Mouse (Mus musculus) heart, embryonic 14.5 days (tissue): ENCODE data around the gene Eif4a2. TPM values are rescaled to one million over a fixed set of nuclear protein-coding genes. Genes with fewer than 3 reads are reported as not detected.
A peak's percentile ranks its signal among the peaks of the same experiment; 100 is the strongest.

Experiments
- ATAC-seq: fragments of 200-750 bp; cut with Nextera tagmentation; 2 replicates; pipeline ENCODE4 v1.8.0; 2017; ENCODE audit warnings: low read depth, moderate TSS enrichment; ENCODE audit not compliant: insufficient number of reproducible peaks, insufficient read depth, low FRiP score
- H3K27ac ChIP-seq, 2 experiments: fragments of 200-500 bp in 1 of 2; fragments of 300-500 bp in 1 of 2; sonication (generic) in 1 of 2; replicated peaks in 1 of 2; 2 replicates each; pipeline ENCODE4 v1.5.1; 2012 to 2014; ENCODE audit warnings: low read depth in 2 of 2, low read length in 2 of 2, control low read depth in 1 of 2, mild to moderate bottlenecking in 1 of 2, mixed read lengths in 1 of 2; ENCODE audit not compliant: control insufficient read depth in 1 of 2, insufficient read depth in 1 of 2
- H3K27me3 ChIP-seq: fragments of 300-500 bp; sonication (generic); 2 replicates; pipeline ENCODE4 v1.6.1; 2014; ENCODE audit warnings: mild to moderate bottlenecking, low read length, control low read depth; ENCODE audit not compliant: control insufficient read depth, insufficient read depth
- H3K36me3 ChIP-seq: fragments of 300-500 bp; sonication (generic); 2 replicates; pipeline ENCODE4 v1.6.1; 2014; ENCODE audit warnings: mild to moderate bottlenecking, control low read depth, low read length, mixed read lengths; ENCODE audit not compliant: control insufficient read depth, insufficient read depth
- H3K4me1 ChIP-seq, 2 experiments: fragments of 200-500 bp in 1 of 2; fragments of 300-500 bp in 1 of 2; sonication (generic) in 1 of 2; 2 replicates each; pipeline ENCODE4 v1.6.1; 2012 to 2014; ENCODE audit warnings: low read length in 2 of 2, control low read depth in 1 of 2, mixed read lengths in 1 of 2; ENCODE audit not compliant: control insufficient read depth in 2 of 2, insufficient read depth in 2 of 2
- H3K4me2 ChIP-seq: fragments of 300-500 bp; sonication (generic); 2 replicates; pipeline ENCODE4 v1.6.1; 2014; ENCODE audit warnings: mild to moderate bottlenecking, low read length
- H3K4me3 ChIP-seq, 2 experiments: fragments of 200-500 bp in 1 of 2; fragments of 300-500 bp in 1 of 2; sonication (generic) in 1 of 2; 2 replicates each; pipeline ENCODE4 v1.5.1; 2012 to 2014; ENCODE audit warnings: low read length in 2 of 2, mild to moderate bottlenecking in 2 of 2, control low read depth in 1 of 2, low read depth in 1 of 2, moderate library complexity in 1 of 2; ENCODE audit not compliant: control insufficient read depth in 1 of 2, insufficient read depth in 1 of 2
- H3K9ac ChIP-seq: fragments of 300-500 bp; sonication (generic); 2 replicates; pipeline ENCODE4 v1.6.1; 2014; ENCODE audit warnings: mild to moderate bottlenecking, low read length
- H3K9me3 ChIP-seq: fragments of 300-500 bp; sonication (generic); 2 replicates; pipeline ENCODE4 v1.6.1; 2016; ENCODE audit warnings: low read length, control low read depth; ENCODE audit not compliant: control insufficient read depth
- WGBS: fragments of 180-500 bp; shearing (Covaris S2); extraction: QIAGEN DNeasy Blood & Tissue Kit; methylation state at CpG from one replicate; pipeline ENCODE4 v1.1.7; 2014; 5-methylcytosine and 5-hydroxymethylcytosine counted together
- polyA plus RNA-seq: library from polyadenylated mRNA; unstranded; fragments of >200 nt; fragmentation: Nextera tagmentation; extraction: Ambion mirVana; gene quantifications from 2 replicates; pipeline ENCODE4 v1.2.1, GENCODE M21; 2014

The Eif4a2 gene
- polyA plus RNA-seq, 1 experiment from 2014 or later: 182 TPM

DNA sequence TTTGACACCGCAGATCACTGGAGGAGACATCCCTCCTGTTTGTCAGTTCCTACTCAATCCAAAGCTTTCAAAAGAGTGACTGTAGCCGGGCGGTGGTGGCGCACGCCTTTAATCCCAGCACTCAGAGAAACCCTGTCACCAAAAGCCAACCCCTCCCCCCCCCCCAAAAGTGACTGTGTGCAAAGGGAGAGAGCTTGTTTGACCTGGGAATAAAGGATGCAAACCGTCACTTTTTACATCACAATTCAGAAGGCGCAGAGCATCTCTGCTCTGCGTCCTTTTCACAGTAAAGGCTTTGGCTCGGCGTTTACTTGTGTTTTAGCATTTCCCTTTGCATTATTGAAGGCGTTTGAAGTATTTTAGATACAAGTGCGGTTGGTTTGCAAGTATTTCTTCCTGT, 7.6 kb upstream of the Eif4a2 start:
- Histone ChIP-seq H3K4me3 (peak overlapping the region; percentile 43 to 47), H3K27me3 (no peaks in the 10 kb centered on the region), H3K4me2 (peak overlapping the region; percentile 75), H3K27ac (peak overlapping the region in 1 of 2 experiments; percentile 49; a peak in 1 of 4 replicates), H3K9ac (peak overlapping the region; percentile 70), H3K4me1 (peaks cover 6 to 10% of the 10 kb centered on the region in 2 experiments), H3K36me3 (no peaks in the 10 kb centered on the region), H3K9me3 (no peaks in the 10 kb centered on the region)
- ATAC-seq: no peak
- WGBS: 14% methylated on average over 12 of the region's 12 CpGs

DNA sequence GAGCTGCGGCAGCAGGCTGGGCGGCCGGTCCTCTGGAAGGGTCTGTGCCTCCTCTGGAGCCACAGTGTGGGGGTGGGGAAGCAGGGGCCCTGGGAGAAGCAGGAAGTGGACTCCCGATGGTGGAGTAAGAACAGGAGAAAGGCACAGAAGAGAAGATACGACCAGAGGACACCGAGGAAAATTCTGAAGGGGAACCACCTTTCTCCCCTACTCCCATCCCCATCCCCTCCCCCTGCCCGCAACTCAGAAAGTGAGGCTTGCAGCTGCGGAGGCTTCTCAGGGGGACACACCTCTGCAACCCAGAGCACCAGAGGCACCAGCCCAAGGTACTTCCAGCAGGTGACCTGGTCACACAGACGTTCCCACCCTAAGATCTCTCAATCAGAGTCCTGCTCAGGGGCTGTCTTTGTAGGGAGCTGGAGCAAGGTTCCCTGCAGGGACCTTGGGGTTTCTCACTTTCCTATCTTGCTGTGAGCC, 7.1 kb upstream of the Eif4a2 start:
- no peaks in the 10 kb centered on the region for H3K36me3 ChIP-seq
- peaks cover 6 to 11% of the 10 kb centered on the region in 2 experiments for H3K4me1 ChIP-seq
- no peaks in the 10 kb centered on the region for H3K9me3 ChIP-seq
- H3K4me2 ChIP-seq: peak overlapping the region; percentile 75
- peak overlapping the region; percentile 70 for H3K9ac ChIP-seq
- H3K4me3 ChIP-seq: peak overlapping the region; percentile 43 to 47
- ATAC-seq: 0 out of 2 replicates have a peak, but pooled peaks have one; percentile 54
- H3K27me3 ChIP-seq: no peaks in the 10 kb centered on the region
- peak overlapping the region; percentile 28 to 49; a peak in 3 of 4 replicates for H3K27ac ChIP-seq
- 2% methylated on average over 9 of the region's 9 CpGs for WGBS

DNA sequence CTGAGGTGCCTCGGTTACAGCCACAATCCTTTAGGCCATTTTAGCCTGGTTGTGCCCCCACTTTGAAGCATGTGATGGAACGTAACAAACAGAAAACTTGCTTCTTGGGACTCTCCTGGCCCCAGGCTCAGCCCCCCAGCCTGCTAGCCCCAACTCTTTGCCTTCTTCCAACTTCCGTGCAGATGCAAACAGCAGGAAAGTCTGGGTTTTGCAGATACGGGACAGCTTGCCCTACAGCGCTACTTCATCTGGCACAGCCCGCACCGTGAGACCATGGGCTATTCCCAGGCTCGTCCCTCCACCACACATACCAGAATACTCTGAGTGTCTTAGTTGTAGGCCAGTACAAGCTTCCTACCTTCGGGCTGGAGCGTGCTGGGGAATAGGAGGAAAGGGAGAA, 6.6 kb upstream of the Eif4a2 start:
- Histone ChIP-seq H3K27me3 (no peaks in the 10 kb centered on the region), H3K4me3 (peak overlapping the region; percentile 43 to 47), H3K4me2 (peak overlapping the region; percentile 75), H3K27ac (peak overlapping the region; percentile 28 to 49; a peak in 3 of 4 replicates), H3K4me1 (peaks cover 6 to 15% of the 10 kb centered on the region in 2 experiments), H3K9ac (peak overlapping the region; percentile 70), H3K36me3 (no peaks in the 10 kb centered on the region), H3K9me3 (no peaks in the 10 kb centered on the region)
- 8% methylated on average over 10 of the region's 10 CpGs for WGBS
- ATAC-seq: 0 out of 2 replicates have a peak, but pooled peaks have one; percentile 36

DNA sequence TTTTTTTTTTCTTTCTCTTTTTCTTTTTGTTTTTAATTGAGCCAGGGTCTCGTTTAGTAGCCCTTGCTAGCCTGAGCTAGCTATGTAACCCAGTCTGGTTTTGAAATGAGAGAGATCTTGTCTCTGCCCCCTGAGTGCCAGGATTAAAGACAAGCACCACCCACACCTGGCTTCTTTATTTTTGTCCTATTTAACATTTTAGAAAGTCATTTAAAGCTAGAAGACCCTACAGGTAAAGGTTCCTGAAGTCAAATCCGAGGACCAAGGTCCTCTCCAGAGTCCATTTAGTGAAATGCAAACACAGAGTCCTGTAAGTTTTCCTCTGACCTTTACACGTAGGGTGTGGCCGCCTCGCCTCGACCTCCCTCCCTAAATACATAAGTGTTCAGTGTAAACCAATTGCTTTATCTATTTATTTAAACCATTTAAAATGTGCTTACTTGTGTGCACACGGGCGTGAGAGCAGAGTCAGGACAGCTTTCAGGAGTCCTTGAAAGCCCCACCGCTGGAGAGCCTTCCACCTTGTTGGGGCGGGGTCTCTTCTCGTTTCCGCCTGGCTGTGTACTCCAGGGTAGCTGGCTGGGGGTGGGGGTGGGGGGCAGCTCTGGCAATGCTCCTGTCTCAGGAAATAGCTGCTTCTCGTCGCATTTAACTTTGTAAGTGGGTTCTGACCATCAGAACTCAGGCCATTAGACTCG, 4.8 kb upstream of the Eif4a2 start:
- no peaks in the 10 kb centered on the region for H3K27me3 ChIP-seq
- ATAC-seq: no peak
- no peaks in the 10 kb centered on the region for H3K36me3 ChIP-seq
- 7% methylated on average over 15 of the region's 15 CpGs for WGBS
- peak overlapping the region; percentile 49 to 57 for H3K4me3 ChIP-seq
- peak overlapping the region; percentile 73 for H3K4me2 ChIP-seq
- H3K4me1 ChIP-seq: peaks cover 6 to 15% of the 10 kb centered on the region in 2 experiments
- H3K9ac ChIP-seq: peak overlapping the region; percentile 76
- peak overlapping the region; percentile 57 to 76; a peak in 2 of 4 replicates for H3K27ac ChIP-seq
- no peaks in the 10 kb centered on the region for H3K9me3 ChIP-seq

DNA sequence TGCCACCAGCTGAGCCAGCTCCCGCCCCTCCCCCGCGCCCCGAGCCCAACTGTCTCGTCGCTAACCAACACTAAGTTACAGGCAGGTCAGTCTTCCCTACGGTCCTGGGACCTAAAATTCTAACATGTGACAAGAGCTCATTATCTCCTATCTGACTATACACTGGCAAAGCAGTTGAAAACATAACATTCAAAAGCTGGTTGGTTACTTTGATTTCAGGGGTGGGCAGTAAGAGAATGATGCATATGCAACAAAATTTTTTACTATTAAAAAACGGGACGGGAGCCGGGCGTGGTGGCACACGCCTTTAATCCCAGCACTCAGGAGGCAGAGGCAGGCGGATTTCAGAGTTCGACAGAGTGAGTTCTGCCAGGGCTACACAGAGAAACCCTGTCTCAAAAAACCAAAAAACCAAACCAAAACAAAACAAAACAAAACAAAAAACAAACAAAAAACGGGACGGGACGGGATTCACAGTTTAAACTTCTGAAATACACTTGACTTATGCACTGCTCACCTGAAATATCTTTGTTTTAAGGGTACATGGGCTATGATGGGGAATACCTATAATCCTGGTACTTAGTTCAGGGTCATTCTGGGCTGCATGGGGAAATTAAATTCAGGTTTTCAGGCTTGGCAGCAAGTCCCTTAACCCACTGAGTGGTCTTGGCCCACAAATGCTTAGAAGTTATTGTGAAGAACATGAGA, 4.1 kb upstream of the Eif4a2 start:
- H3K27ac ChIP-seq: peak overlapping the region in 1 of 2 experiments; percentile 76; a peak in 2 of 4 replicates
- no peak for ATAC-seq
- 35% methylated on average over 17 of the region's 17 CpGs for WGBS

DNA sequence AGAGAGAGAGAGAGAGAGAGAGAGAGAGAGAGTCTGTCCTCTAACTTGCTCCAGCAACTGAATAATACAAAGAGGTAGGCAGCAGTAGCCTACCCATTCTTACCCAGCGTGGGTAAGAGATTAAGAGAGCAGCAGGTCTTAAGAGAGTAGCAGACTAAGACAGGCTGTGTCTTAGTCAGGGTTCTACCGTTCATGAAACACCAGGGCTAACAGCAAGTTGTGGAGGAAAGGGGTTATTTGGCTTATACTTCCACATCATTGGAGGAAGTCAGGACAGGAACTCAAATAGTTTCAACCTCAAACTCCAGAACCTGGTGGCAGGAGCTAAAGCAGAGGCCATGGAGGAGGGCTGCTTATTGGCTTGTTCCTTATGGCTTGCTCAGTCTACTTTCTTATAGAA, 3.4 kb upstream of the Eif4a2 start:
- H3K36me3 ChIP-seq: peaks cover 5% of the 10 kb centered on the region
- 68% methylated on average over 2 of the region's 2 CpGs for WGBS
- no peak overlapping the region for H3K4me3 ChIP-seq
- no peak for ATAC-seq
- no peaks in the 10 kb centered on the region for H3K27me3 ChIP-seq
- no peak overlapping the region for H3K27ac ChIP-seq
- no peaks in the 10 kb centered on the region for H3K9me3 ChIP-seq
- H3K9ac ChIP-seq: no peak overlapping the region
- peaks cover 6 to 15% of the 10 kb centered on the region in 2 experiments for H3K4me1 ChIP-seq
- H3K4me2 ChIP-seq: no peak overlapping the region

More for the DNA sequence above, 4.1 kb upstream of the Eif4a2 start:
- Histone ChIP-seq H3K9ac (peak overlapping the region; percentile 76), H3K4me2 (peak overlapping the region; percentile 73), H3K36me3 (no peaks in the 10 kb centered on the region), H3K9me3 (no peaks in the 10 kb centered on the region), H3K4me1 (peaks cover 6 to 15% of the 10 kb centered on the region in 2 experiments), H3K27me3 (no peaks in the 10 kb centered on the region), H3K4me3 (peak overlapping the region; percentile 49 to 57)

DNA sequence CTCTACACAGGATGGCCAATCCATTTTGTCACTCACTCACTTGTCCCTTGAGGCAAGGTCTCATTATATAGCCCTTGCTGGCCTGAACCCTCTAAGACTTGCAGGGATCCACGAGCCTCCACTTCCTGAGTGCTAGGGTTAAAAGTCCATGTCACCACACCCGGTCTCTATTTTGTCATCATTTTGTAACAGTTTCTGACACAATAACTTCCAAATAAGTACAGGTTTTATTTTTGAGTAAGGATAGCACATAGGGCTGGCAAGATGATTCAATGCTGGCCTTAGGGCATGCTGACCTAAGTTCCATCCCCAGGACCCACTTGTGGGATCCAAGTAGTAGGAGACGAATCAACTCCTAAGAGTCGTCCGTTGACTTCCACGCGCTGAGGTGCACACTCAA, 1.1 kb upstream of the Eif4a2 start:
- Histone ChIP-seq H3K4me3 (no peak overlapping the region), H3K27ac (no peak overlapping the region), H3K27me3 (no peaks in the 10 kb centered on the region), H3K4me1 (peaks cover 0 to 19% of the 10 kb centered on the region in 2 experiments; a peak in 3 of 4 replicates), H3K9me3 (no peaks in the 10 kb centered on the region), H3K4me2 (no peak overlapping the region), H3K9ac (no peak overlapping the region), H3K36me3 (peaks cover 28% of the 10 kb centered on the region)
- 76% methylated on average over 7 of the region's 7 CpGs for WGBS
- ATAC-seq: no peak
